Mouse (Mus musculus) megakaryocyte, embryonic 14.5 days (primary cell): ENCODE results near the gene Mcrip2. TPM values are rescaled to one million over a fixed set of nuclear protein-coding genes. Genes with fewer than 3 reads are reported as not detected.

Source experiments
- H3K27me3 ChIP-seq: replicated peaks from 2 replicates; pipeline ENCODE3; 2012; ENCODE audit warnings: inconsistent platforms
- H3K36me3 ChIP-seq: replicated peaks from 2 replicates; pipeline ENCODE3; 2012; ENCODE audit warnings: low read length, inconsistent platforms, mixed read lengths
- H3K4me1 ChIP-seq: 2 replicates; pipeline ENCODE4 v1.6.1; 2012; ENCODE audit warnings: inconsistent platforms
- H3K4me3 ChIP-seq: replicated peaks from 2 replicates; pipeline ENCODE3; 2012; ENCODE audit warnings: moderate library complexity, mild to moderate bottlenecking, inconsistent platforms
- H3K9me3 ChIP-seq: 2 replicates; pipeline ENCODE4 v1.6.1; 2012; ENCODE audit warnings: inconsistent platforms
- FLI1 ChIP-seq: IDR thresholded peaks from 2 replicates; pipeline ENCODE4 v1.6.1; 2012; ENCODE audit warnings: low read length, inconsistent platforms, mixed read lengths
- GATA1 ChIP-seq: IDR thresholded peaks from 3 replicates; pipeline ENCODE4 v1.6.1; 2012; ENCODE audit warnings: mixed read lengths, low read length, inconsistent platforms, borderline replicate concordance
- polyA plus RNA-seq: library from polyadenylated mRNA; stranded (reverse); fragments of >175 nt; gene quantifications from 2 replicates; pipeline ENCODE4 v1.2.3, GENCODE M21; 2012; ENCODE audit warnings: low replicate concordance; ENCODE audit not compliant: insufficient read depth

Gene Mcrip2
- polyA plus RNA-seq, 1 experiment, result 77.6 TPM

GRCm38 (mm10) chr17:25881691-25882090 is 13.1 kb upstream of the Mcrip2 start:
- Histone ChIP-seq H3K36me3 (peaks cover 93% of the 10 kb centered on the region), H3K27me3 (no peaks in the 10 kb centered on the region), H3K4me1 (peaks cover 40% of the 10 kb centered on the region), H3K9me3 (no peaks in the 10 kb centered on the region), H3K4me3 (no peak overlapping the region)
- TF ChIP-seq GATA1 (no peak), FLI1 (no peak)

- Histone ChIP-seq H3K36me3 (peaks cover 91% of the 10 kb centered on the region), H3K4me1 (peaks cover 40% of the 10 kb centered on the region), H3K9me3 (no peaks in the 10 kb centered on the region), H3K4me3 (no peak overlapping the region), H3K27me3 (no peaks in the 10 kb centered on the region)
- no peak for TF ChIP-seq FLI1
- TF ChIP-seq GATA1, result no peak
Observed at GRCm38 (mm10) chr17:25880913-25881641, 12.5 kb upstream of the Mcrip2 start.

GRCm38 (mm10) chr17:25880196-25880910 is 11.8 kb upstream of the Mcrip2 start, which contains the start of gene Wfikkn1:
Wfikkn1 (minus strand) TSS chr17:25880858.
- Histone ChIP-seq H3K27me3 (no peaks in the 10 kb centered on the region), H3K4me1 (peaks cover 40% of the 10 kb centered on the region), H3K4me3 (no peak within 1 kb of the TSS), H3K9me3 (no peaks in the 10 kb centered on the region), H3K36me3 (peaks cover 84% of the 10 kb centered on the region)
- TF ChIP-seq FLI1 (no peak), GATA1 (no peak)

- H3K36me3 ChIP-seq, result peaks cover 78% of the 10 kb centered on the region
- TF ChIP-seq FLI1, result no peak
- TF ChIP-seq GATA1, result no peak
- H3K9me3 ChIP-seq, result no peaks in the 10 kb centered on the region
- peaks cover 40% of the 10 kb centered on the region for H3K4me1 ChIP-seq
- H3K27me3 ChIP-seq, result no peaks in the 10 kb centered on the region
- no peak overlapping the region for H3K4me3 ChIP-seq
Observed at GRCm38 (mm10) chr17:25879750-25880149, 11.2 kb upstream of the Mcrip2 start.

GRCm38 (mm10) chr17:25879261-25879660 is 10.7 kb upstream of the Mcrip2 start:
- H3K36me3 ChIP-seq, result peaks cover 73% of the 10 kb centered on the region
- peaks cover 45% of the 10 kb centered on the region for H3K4me1 ChIP-seq
- H3K9me3 ChIP-seq, result no peaks in the 10 kb centered on the region
- TF ChIP-seq FLI1 (no peak), GATA1 (no peak)
- no peaks in the 10 kb centered on the region for H3K27me3 ChIP-seq
- H3K4me3 ChIP-seq, result no peak overlapping the region

GRCm38 (mm10) chr17:25878611-25879180 is 10.1 kb upstream of the Mcrip2 start:
- TF ChIP-seq FLI1 (no peak), GATA1 (no peak)
- H3K27me3 ChIP-seq, result no peaks in the 10 kb centered on the region
- H3K36me3 ChIP-seq, result peaks cover 67% of the 10 kb centered on the region
- no peak overlapping the region for H3K4me3 ChIP-seq
- H3K9me3 ChIP-seq, result no peaks in the 10 kb centered on the region
- H3K4me1 ChIP-seq, result peaks cover 50% of the 10 kb centered on the region

- TF ChIP-seq FLI1 (no peak), GATA1 (no peak)
- H3K4me3 ChIP-seq, result peak overlapping the region; percentile 9
- peaks cover 53% of the 10 kb centered on the region for H3K4me1 ChIP-seq
Observed at GRCm38 (mm10) chr17:25877741-25878610, 9.4 kb upstream of the Mcrip2 start.

GRCm38 (mm10) chr17:25877025-25877424 is 8.5 kb upstream of the Mcrip2 start:
- H3K27me3 ChIP-seq, result no peaks in the 10 kb centered on the region
- no peak overlapping the region for H3K4me3 ChIP-seq
- TF ChIP-seq GATA1 (no peak), FLI1 (no peak)
- H3K36me3 ChIP-seq, result peaks cover 51% of the 10 kb centered on the region
- H3K9me3 ChIP-seq, result no peaks in the 10 kb centered on the region
- peaks cover 57% of the 10 kb centered on the region for H3K4me1 ChIP-seq

More at GRCm38 (mm10) chr17:25877741-25878610, 9.4 kb upstream of the Mcrip2 start:
- no peaks in the 10 kb centered on the region for H3K27me3 ChIP-seq
- H3K36me3 ChIP-seq, result peaks cover 60% of the 10 kb centered on the region
- no peaks in the 10 kb centered on the region for H3K9me3 ChIP-seq

- no peaks in the 10 kb centered on the region for H3K9me3 ChIP-seq
- H3K4me3 ChIP-seq, result peak overlapping the region; percentile 100
- TF ChIP-seq GATA1 (no peak), FLI1 (no peak)
- H3K27me3 ChIP-seq, result no peaks in the 10 kb centered on the region
- H3K4me1 ChIP-seq, result peaks cover 62% of the 10 kb centered on the region
- peaks cover 45% of the 10 kb centered on the region for H3K36me3 ChIP-seq
Observed at GRCm38 (mm10) chr17:25876347-25876915, 7.9 kb upstream of the Mcrip2 start.
